Mouse (Mus musculus): ENCODE data around the gene Pitpnm2. TPM values are rescaled to one million over a fixed set of nuclear protein-coding genes. Genes with fewer than 3 reads are reported as not detected.
A peak's percentile ranks its signal among the peaks of the same experiment; 100 is the strongest.

The Pitpnm2 gene
- polyA plus RNA-seq, 1 experiment from 2014 or later = 3.1 TPM

DNA sequence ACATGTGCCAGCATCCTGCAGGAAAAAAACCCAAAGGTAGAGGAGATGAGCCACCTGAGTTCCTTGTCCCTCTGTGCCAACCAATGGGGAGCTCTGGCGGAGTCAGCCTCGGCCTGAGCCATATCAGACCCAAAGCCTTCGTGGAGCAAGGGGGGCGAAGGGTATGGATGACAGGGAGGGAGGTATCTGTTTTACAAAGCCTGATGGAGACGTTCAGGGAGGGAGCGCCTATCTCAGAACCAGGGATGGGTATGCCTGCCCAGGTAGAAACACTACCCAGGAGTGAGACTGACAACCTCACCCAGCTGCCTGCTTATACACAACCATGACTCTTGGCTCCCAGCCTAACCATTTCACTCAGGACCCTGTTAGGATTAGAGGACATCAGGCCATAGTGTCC is 33.2 kb downstream of the Pitpnm2 start:
- no peak overlapping the region for H3K4me2 ChIP-seq (replicated peaks)
- ATAC-seq = no peak
- no peak overlapping the region for H3K9ac ChIP-seq
- no peak overlapping the region for H3K27ac ChIP-seq
- no peaks in the 10 kb centered on the region for H3K36me3 ChIP-seq
- H3K27me3 ChIP-seq (replicated peaks) = no peaks in the 10 kb centered on the region
- WGBS = 85% methylated on average over 6 of the region's 6 CpGs
- H3K4me3 ChIP-seq (replicated peaks) = no peak overlapping the region
- H3K9me3 ChIP-seq = no peaks in the 10 kb centered on the region
- H3K4me1 ChIP-seq (replicated peaks) = peaks cover 8% of the 10 kb centered on the region; the same call in 1 of the 2 replicates

DNA sequence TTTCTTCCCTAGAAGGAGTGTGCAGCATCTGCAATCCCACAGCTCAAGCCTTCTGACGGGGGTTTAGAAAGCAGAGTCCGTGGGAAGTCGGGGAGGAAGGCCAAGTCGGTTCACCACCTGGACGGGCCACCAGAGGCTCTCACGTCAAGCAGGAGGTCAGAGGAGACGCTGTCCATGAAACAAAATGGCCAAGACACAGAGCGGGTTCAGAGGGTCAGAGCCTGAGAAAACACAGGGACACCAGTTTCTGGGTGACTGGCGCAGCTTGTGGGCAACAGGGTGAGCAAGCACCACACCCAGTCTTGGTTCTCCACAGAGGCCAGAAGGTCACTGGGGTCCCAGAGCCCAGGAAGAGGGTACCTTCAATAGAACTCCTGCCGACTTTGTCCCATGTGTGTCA is 33.9 kb downstream of the Pitpnm2 start:
- Histone ChIP-seq H3K4me2 (replicated peaks) (no peak overlapping the region), H3K9ac (no peak overlapping the region), H3K36me3 (no peaks in the 10 kb centered on the region), H3K4me3 (replicated peaks) (no peak overlapping the region), H3K4me1 (replicated peaks) (peaks cover under 1% of the 10 kb centered on the region; the same call in 1 of the 2 replicates), H3K9me3 (no peaks in the 10 kb centered on the region), H3K27ac (no peak overlapping the region), H3K27me3 (replicated peaks) (no peaks in the 10 kb centered on the region)
- no peak for ATAC-seq
- 77% methylated on average over 10 of the region's 10 CpGs for WGBS

DNA sequence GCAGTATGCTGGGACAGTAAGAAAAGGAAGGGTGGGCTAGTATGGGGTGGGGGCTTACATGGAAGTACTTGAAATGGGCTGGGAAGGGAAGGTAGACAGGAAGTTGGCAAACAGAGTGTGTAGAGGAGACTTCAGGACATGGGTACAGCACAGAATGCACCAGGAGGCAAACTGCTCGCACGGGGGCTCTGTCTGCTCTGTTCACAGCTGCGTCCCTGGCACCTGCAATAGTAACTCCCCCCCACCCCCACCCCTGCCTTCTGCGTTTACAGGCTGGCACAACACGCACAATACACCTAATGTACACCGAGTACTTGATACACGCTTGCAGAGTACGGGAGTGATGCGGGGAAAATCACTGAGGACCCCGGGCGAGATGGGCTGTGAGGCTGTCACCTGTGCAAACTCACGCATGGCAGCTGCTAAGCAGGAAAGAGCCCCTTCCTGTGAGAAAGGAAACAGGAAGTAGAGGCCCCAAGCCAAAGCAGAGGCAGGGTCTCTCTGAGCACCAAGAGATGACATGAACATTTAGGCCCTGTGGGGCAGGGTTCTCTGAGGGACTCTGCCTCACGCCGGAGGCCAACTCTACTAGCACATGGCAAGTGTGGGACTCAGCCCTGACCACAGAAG is 34.9 kb downstream of the Pitpnm2 start:
- no peak for ATAC-seq
- H3K4me3 ChIP-seq (replicated peaks) = no peak overlapping the region
- 0 out of 2 replicates have a peak overlapping the region, but pooled peaks have one; percentile 40 for H3K27ac ChIP-seq
- WGBS = 79% methylated on average over 14 of the region's 14 CpGs
- no peak overlapping the region for H3K9ac ChIP-seq
- no peak overlapping the region for H3K4me2 ChIP-seq (replicated peaks)
- no peaks in the 10 kb centered on the region for H3K27me3 ChIP-seq (replicated peaks)
- no peaks in the 10 kb centered on the region for H3K4me1 ChIP-seq (replicated peaks)
- no peaks in the 10 kb centered on the region for H3K9me3 ChIP-seq
- no peaks in the 10 kb centered on the region for H3K36me3 ChIP-seq

DNA sequence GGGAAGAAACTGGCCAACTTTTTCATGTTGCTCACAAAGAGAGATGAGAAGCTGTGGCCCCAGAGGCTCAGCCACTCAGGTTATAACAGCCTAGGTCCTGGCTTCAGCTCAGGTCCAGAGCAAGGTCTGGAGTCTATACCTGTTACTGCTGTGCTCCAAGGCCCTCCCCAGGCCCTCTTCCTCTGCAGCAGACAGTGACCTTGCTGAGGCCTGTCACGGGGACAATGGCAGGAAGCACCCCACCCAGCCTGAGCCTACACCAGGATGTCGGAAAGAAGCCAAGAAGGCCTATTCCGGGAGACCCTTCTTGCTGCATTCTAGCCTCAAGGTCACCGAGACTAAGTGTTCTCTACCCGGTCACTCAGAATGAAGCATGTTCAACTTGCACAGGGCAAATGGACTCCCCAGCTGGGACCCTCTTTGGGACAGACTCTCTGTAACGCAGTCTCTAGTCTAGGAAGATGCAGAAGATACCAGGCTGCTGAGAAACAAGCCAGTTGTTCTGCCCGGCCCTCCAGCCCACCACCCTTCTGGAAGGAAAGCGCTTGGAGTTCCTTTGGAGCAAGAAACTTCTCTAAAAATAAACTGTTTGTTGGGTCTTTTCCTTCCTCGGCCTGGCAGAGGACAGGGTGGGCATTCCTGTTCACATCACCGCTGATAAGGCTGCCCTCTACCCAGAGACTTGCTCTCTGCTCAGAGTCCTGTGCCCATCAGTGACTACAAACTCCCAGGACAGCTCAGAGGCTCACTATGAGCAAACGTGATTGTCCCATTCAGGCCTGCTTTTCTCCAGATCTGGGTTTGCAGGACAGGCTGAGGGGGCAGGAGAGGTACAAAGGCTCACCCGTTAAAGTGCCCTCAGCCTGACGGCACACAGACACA is 35.7 kb downstream of the Pitpnm2 start:
- H3K9me3 ChIP-seq = no peaks in the 10 kb centered on the region
- no peak overlapping the region for H3K9ac ChIP-seq
- WGBS = 73% methylated on average over 13 of the region's 13 CpGs
- no peak overlapping the region for H3K4me3 ChIP-seq (replicated peaks)
- no peak for ATAC-seq
- no peaks in the 10 kb centered on the region for H3K4me1 ChIP-seq (replicated peaks)
- H3K36me3 ChIP-seq = no peaks in the 10 kb centered on the region
- H3K27me3 ChIP-seq (replicated peaks) = no peaks in the 10 kb centered on the region
- 0 out of 2 replicates have a peak overlapping the region, but pooled peaks have one; percentile 40 for H3K27ac ChIP-seq
- no peak overlapping the region for H3K4me2 ChIP-seq (replicated peaks)

DNA sequence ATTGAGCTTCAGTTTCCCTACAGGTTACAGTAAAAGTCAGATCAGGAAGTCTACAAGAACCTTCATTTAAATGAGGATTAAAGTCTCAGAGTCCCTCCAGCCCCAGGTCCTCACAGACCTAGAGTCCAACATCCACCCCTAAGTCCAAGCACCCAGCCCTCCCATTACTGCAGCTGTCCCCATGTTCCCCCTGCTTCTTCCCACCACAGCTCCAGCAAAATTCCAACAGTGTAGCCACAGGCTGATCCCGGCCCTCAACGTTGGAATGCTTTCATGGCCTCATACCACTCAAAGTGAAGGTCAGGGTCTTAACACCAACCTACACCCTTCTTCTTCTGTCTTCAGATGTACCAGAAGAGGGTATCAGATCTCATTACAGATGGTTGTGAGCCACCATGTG is 37.9 kb downstream of the Pitpnm2 start:
- peaks cover 14% of the 10 kb centered on the region for H3K4me1 ChIP-seq (replicated peaks)
- H3K27me3 ChIP-seq (replicated peaks) = no peaks in the 10 kb centered on the region
- no peak overlapping the region for H3K9ac ChIP-seq
- H3K4me3 ChIP-seq (replicated peaks) = no peak overlapping the region
- H3K27ac ChIP-seq = no peak overlapping the region
- no peak overlapping the region for H3K4me2 ChIP-seq (replicated peaks)
- no peaks in the 10 kb centered on the region for H3K36me3 ChIP-seq
- WGBS = 85% methylated on average over 2 of the region's 2 CpGs
- no peaks in the 10 kb centered on the region for H3K9me3 ChIP-seq
- no peak for ATAC-seq

DNA sequence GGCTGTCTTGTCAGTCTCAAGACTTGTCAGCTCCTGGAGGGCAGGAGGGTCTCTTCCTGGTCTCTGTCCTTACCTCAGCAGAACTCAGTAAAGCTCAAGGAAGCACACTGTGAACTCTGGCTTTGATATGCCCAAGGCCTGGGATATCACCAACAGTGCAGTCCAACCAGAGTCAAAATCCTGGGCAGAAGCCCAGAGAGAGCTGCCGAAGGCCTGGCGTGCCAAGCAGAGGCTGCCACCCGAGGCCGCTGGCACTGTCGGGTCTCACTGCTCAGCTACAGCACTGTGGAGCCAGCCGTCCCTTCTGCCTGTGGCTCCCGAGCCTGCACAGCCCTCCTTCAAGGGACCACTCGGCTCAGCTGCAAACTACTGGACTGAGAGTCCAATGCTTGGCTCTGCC is 38.3 kb downstream of the Pitpnm2 start:
- Histone ChIP-seq H3K36me3 (no peaks in the 10 kb centered on the region), H3K9me3 (no peaks in the 10 kb centered on the region), H3K27me3 (replicated peaks) (no peaks in the 10 kb centered on the region), H3K4me2 (replicated peaks) (no peak overlapping the region), H3K4me1 (replicated peaks) (peaks cover 19% of the 10 kb centered on the region), H3K9ac (no peak overlapping the region), H3K27ac (no peak overlapping the region), H3K4me3 (replicated peaks) (no peak overlapping the region)
- WGBS = 89% methylated on average over 8 of the region's 8 CpGs
- no peak for ATAC-seq

DNA sequence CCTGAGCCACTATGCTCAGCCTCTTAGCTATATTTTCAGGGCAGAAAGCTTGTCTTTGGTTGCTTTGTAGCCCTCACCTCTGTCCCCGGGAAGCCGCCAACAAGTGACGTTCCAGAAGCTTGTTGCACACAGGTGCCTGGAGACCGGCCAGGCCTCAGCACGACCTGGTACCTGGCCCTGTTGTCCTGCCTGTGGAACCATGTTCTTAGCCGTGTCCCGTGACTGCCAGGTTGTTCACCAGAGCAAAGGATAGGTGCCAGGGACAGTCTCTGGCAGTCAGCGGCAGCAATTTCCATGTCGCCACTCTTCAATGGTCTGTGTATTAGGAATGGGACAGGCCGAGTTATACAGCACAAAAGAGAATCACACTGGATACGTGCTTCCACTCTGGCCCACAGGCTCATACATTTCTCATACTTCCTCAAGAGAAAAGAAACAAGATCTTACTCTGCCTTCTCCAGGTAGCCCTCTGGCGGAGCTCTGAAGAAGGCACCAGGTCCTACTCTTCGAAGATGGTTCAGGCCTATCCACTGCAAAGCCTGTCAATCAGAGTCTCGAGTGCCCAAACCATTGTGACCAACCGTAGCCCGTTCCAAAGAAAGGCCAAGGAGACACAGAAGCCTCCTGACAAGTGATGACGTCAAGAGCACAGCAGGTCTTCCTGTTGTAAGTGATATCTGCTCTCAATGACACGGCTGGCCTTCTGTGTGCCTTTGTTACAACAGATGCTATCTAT is 39.1 kb downstream of the Pitpnm2 start:
- Histone ChIP-seq H3K9me3 (no peaks in the 10 kb centered on the region), H3K27ac (no peak overlapping the region), H3K4me3 (replicated peaks) (no peak overlapping the region), H3K36me3 (no peaks in the 10 kb centered on the region), H3K9ac (no peak overlapping the region), H3K4me1 (replicated peaks) (peaks cover 21% of the 10 kb centered on the region), H3K27me3 (replicated peaks) (no peaks in the 10 kb centered on the region), H3K4me2 (replicated peaks) (no peak overlapping the region)
- WGBS = 79% methylated on average over 18 of the region's 18 CpGs
- no peak for ATAC-seq

DNA sequence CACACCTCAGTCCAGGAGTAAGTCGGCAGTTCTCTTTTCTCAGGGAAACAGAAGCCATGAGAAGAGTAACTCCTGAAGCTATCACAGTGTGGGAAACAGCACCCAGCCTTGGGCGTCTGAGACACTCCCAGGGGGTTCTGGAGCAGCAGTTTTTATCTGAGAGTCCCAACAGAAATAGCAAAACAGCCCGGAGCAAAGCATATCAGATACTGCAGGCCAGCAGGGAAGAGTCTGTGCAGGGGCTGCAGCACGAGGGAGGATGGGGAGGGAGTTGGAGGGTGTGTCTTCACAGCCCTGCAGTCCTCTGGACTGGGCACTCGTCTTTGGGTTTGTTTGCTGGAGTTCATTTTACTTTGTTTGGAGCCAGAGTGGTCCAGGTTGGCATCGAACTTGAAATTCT is 39.7 kb downstream of the Pitpnm2 start:
- H3K4me2 ChIP-seq (replicated peaks) = no peak overlapping the region
- H3K9me3 ChIP-seq = no peaks in the 10 kb centered on the region
- WGBS = 50% methylated on average over 6 of the region's 6 CpGs

DNA sequence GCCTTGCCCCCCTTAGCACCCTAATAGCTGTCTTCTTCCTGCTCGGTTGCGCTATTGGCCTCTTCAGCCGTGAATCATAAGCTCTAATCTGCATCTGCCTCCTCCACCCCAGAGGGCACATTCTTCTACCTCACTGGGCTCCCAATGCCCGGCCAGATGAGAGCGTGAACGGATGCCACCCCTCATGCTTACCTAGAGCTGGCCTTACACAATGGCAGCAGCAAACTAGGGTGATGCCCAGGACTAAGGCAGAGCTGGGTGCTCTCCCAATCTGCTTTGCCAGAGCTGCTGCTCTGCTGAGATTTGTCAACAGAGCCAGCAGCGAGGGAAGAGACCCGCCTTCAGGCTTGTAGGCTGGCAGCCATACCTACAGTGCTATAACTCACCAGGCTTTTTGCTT is 41.5 kb downstream of the Pitpnm2 start:
- no peak; the same call in 1 of the 2 replicates for ATAC-seq
- Histone ChIP-seq H3K9ac (no peak overlapping the region), H3K27ac (no peak overlapping the region)

More for the DNA sequence above, 39.7 kb downstream of the Pitpnm2 start:
- no peaks in the 10 kb centered on the region for H3K27me3 ChIP-seq (replicated peaks)
- no peaks in the 10 kb centered on the region for H3K36me3 ChIP-seq
- H3K9ac ChIP-seq = no peak overlapping the region
- peaks cover 21% of the 10 kb centered on the region for H3K4me1 ChIP-seq (replicated peaks)
- no peak overlapping the region for H3K4me3 ChIP-seq (replicated peaks)
- H3K27ac ChIP-seq = no peak overlapping the region
- no peak for ATAC-seq

DNA sequence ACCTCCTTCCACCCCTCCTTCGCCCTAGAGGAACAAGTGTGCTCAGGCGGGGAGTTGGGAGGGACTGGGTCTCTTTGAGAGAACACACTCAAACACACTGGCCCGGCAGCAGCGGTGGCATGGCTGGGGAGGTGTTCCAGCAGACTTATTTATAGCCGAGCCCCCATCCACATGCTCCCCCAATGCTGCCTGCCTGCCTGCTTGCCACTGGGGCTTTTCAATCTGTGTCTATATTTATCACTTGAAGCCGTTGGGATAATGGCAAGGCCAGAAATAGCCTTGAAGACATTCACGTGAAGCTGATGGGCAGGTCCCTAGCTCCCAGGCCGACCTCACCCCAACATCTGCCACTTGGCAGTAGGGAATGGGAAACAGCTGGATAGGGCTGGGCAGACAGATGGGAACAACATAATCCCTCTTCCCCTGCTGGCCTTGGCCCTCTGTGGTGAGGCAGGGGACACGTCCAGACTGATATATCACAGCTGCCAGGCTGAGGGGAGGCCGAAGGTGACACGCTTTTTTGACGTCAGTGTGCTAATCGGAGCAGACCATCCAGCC is 43.0 kb downstream of the Pitpnm2 start:
- Histone ChIP-seq H3K4me3 (replicated peaks) (no peak overlapping the region), H3K9ac (no peak overlapping the region), H3K4me1 (replicated peaks) (peaks cover 37% of the 10 kb centered on the region), H3K27ac (0 out of 2 replicates have a peak overlapping the region, but pooled peaks have one; percentile 22), H3K27me3 (replicated peaks) (no peaks in the 10 kb centered on the region), H3K9me3 (no peaks in the 10 kb centered on the region), H3K4me2 (replicated peaks) (no peak overlapping the region), H3K36me3 (no peaks in the 10 kb centered on the region)
- ATAC-seq = no peak; the same call in 1 of the 2 replicates
- 38% methylated on average over 13 of the region's 13 CpGs for WGBS

More for the DNA sequence above, 41.5 kb downstream of the Pitpnm2 start:
- no peaks in the 10 kb centered on the region for H3K27me3 ChIP-seq (replicated peaks)
- no peak overlapping the region for H3K4me2 ChIP-seq (replicated peaks)
- no peaks in the 10 kb centered on the region for H3K9me3 ChIP-seq
- WGBS = 67% methylated on average over 8 of the region's 8 CpGs
- peaks cover 27% of the 10 kb centered on the region for H3K4me1 ChIP-seq (replicated peaks)
- no peak overlapping the region for H3K4me3 ChIP-seq (replicated peaks)
- H3K36me3 ChIP-seq = no peaks in the 10 kb centered on the region

DNA sequence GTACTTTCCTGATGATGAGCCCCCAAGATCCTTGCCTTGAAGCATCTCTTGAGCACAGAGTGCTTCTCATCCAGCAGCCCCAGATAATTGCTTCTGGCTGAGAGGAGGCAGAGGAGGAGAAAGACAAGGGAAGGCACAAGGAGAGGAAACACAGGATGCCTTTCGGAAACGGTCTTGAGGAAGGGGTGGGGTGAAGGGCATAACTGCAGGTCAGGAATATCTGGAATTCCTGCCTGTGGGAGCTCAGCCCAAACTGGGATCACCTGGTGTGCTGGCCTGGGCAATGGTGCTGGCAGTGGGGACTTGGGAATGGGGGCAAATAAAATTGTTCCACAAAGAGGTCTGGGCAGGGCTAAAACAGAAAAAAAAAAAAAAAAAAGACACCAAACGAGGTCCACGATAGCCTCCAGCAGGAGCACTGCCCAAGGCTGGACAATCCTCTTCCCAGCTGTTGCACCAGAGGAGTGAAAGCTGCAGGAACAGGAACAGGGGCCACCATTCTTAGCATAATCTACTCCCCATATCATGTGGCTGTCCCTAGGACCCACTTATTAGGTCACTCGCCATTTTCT is 43.7 kb downstream of the Pitpnm2 start:
- no peak overlapping the region for H3K4me3 ChIP-seq (replicated peaks)
- peaks cover 40% of the 10 kb centered on the region for H3K4me1 ChIP-seq (replicated peaks)
- ATAC-seq = no peak
- H3K36me3 ChIP-seq = no peaks in the 10 kb centered on the region
- H3K9ac ChIP-seq = no peak overlapping the region
- H3K27me3 ChIP-seq (replicated peaks) = no peaks in the 10 kb centered on the region
- no peak overlapping the region for H3K27ac ChIP-seq
- H3K9me3 ChIP-seq = no peaks in the 10 kb centered on the region
- H3K4me2 ChIP-seq (replicated peaks) = no peak overlapping the region
- WGBS = 42% methylated on average over 5 of the region's 5 CpGs

DNA sequence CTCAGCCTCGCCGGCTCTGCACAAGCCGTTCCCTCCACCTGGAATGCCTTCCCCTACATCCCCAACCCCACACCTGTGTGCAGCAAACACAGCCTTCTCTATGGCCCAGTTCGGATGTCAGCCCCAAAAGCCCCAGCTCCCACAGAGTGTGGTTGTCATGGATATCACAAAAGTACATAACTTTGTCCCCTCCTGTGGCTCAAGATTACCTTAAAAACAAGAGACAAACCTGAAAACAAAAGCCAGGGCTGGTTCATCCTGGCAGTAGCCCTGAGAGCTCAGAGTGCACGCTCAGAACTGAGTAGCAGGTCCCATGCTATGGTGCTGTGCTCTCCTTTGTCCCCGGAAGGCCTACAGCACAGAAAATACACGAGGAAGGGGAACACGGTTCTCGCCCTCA is 44.3 kb downstream of the Pitpnm2 start:
- Histone ChIP-seq H3K4me3 (replicated peaks) (no peak overlapping the region), H3K9me3 (no peaks in the 10 kb centered on the region), H3K36me3 (no peaks in the 10 kb centered on the region), H3K9ac (no peak overlapping the region), H3K4me2 (replicated peaks) (no peak overlapping the region), H3K27ac (no peak overlapping the region), H3K27me3 (replicated peaks) (no peaks in the 10 kb centered on the region), H3K4me1 (replicated peaks) (peaks cover 47% of the 10 kb centered on the region)
- WGBS = 78% methylated on average over 9 of the region's 9 CpGs
- ATAC-seq = no peak

Measured in intestine, embryonic 15.5 days (tissue).